Mouse (Mus musculus): ENCODE measurements around the gene Misp. TPM values are rescaled to one million over a fixed set of nuclear protein-coding genes. Genes with fewer than 3 reads are reported as not detected.
A peak's percentile ranks its signal among the peaks of the same experiment; 100 is the strongest.

Misp gene
- polyA plus RNA-seq, 1 experiment from 2014 or later: 0.41 TPM

GRCm38 (mm10) chr10:79840644-79841551 lies 20.1 kb downstream of the Misp start:
- peak; percentile 81 for ATAC-seq (ENCODE audit: low FRiP score)
- Histone ChIP-seq H3K36me3 (ENCODE audit: control insufficient read depth, insufficient read depth, low read length) (no peaks in the 10 kb centered on the region), H3K27ac (ENCODE audit: low read depth, low read length) (peak overlapping the region; percentile 65), H3K4me1 (ENCODE audit: control insufficient read depth, insufficient read depth, low read length) (peaks cover 8% of the 10 kb centered on the region; the same call in 1 of the 2 replicates), H3K9ac (ENCODE audit: low read length) (peak overlapping the region; percentile 70), H3K9me3 (ENCODE audit: control insufficient read depth, low read length) (no peaks in the 10 kb centered on the region), H3K4me2 (peak overlapping the region; percentile 65), H3K27me3 (ENCODE audit: control insufficient read depth, insufficient read depth, low read length) (no peaks in the 10 kb centered on the region), H3K4me3 (ENCODE audit: low read depth, low read length) (peak overlapping the region; percentile 28)
- peak; percentile 95 for DNase-seq (ENCODE audit: low spot score, missing footprints)
- WGBS: 1% methylated on average over 24 of the region's 24 CpGs

GRCm38 (mm10) chr10:79842322-79842721 lies 21.5 kb downstream of the Misp start:
- H3K4me2 ChIP-seq: no peak overlapping the region
- ATAC-seq (ENCODE audit: low FRiP score) (no peak), DNase-seq (ENCODE audit: low spot score, missing footprints) (no peak)
- H3K27me3 ChIP-seq (ENCODE audit: control insufficient read depth, insufficient read depth, low read length): no peaks in the 10 kb centered on the region
- WGBS: 83% methylated on average over 3 of the region's 3 CpGs
- H3K4me3 ChIP-seq (ENCODE audit: low read depth, low read length): no peak overlapping the region
- H3K36me3 ChIP-seq (ENCODE audit: control insufficient read depth, insufficient read depth, low read length): no peaks in the 10 kb centered on the region
- H3K27ac ChIP-seq (ENCODE audit: low read depth, low read length): no peak overlapping the region
- no peak overlapping the region for H3K9ac ChIP-seq (ENCODE audit: low read length)
- peaks cover 8% of the 10 kb centered on the region; the same call in 1 of the 2 replicates for H3K4me1 ChIP-seq (ENCODE audit: control insufficient read depth, insufficient read depth, low read length)
- H3K9me3 ChIP-seq (ENCODE audit: control insufficient read depth, low read length): no peaks in the 10 kb centered on the region

- H3K9me3 ChIP-seq (ENCODE audit: control insufficient read depth, low read length): no peaks in the 10 kb centered on the region
- no peak overlapping the region for H3K4me2 ChIP-seq
- no peak for ATAC-seq (ENCODE audit: low FRiP score)
- no peaks in the 10 kb centered on the region for H3K36me3 ChIP-seq (ENCODE audit: control insufficient read depth, insufficient read depth, low read length)
- H3K9ac ChIP-seq (ENCODE audit: low read length): no peak overlapping the region
- DNase-seq (ENCODE audit: low spot score, missing footprints): no peak
- no peak overlapping the region for H3K27ac ChIP-seq (ENCODE audit: low read depth, low read length)
- no peaks in the 10 kb centered on the region for H3K27me3 ChIP-seq (ENCODE audit: control insufficient read depth, insufficient read depth, low read length)
- WGBS: 90% methylated on average over 6 of the region's 6 CpGs
- no peak overlapping the region for H3K4me3 ChIP-seq (ENCODE audit: low read depth, low read length)
- peaks cover 8% of the 10 kb centered on the region; the same call in 1 of the 2 replicates for H3K4me1 ChIP-seq (ENCODE audit: control insufficient read depth, insufficient read depth, low read length)
Observed at GRCm38 (mm10) chr10:79843476-79843875, 22.7 kb downstream of the Misp start.

- Histone ChIP-seq H3K4me2 (no peak overlapping the region), H3K4me1 (ENCODE audit: control insufficient read depth, insufficient read depth, low read length) (peaks cover 3% of the 10 kb centered on the region), H3K36me3 (ENCODE audit: control insufficient read depth, insufficient read depth, low read length) (no peaks in the 10 kb centered on the region), H3K27ac (ENCODE audit: low read depth, low read length) (no peak overlapping the region), H3K27me3 (ENCODE audit: control insufficient read depth, insufficient read depth, low read length) (no peaks in the 10 kb centered on the region), H3K9ac (ENCODE audit: low read length) (no peak overlapping the region), H3K4me3 (ENCODE audit: low read depth, low read length) (no peak overlapping the region), H3K9me3 (ENCODE audit: control insufficient read depth, low read length) (no peaks in the 10 kb centered on the region)
- 67% methylated on average over 5 of the region's 5 CpGs for WGBS
- no peak for DNase-seq (ENCODE audit: low spot score, missing footprints)
- ATAC-seq (ENCODE audit: low FRiP score): no peak
Observed at GRCm38 (mm10) chr10:79846553-79846952, 25.8 kb downstream of the Misp start.

GRCm38 (mm10) chr10:79849941-79850628 lies 29.3 kb downstream of the Misp start:
- no peak overlapping the region for H3K4me2 ChIP-seq
- H3K27ac ChIP-seq (ENCODE audit: low read depth, low read length): no peak overlapping the region

GRCm38 (mm10) chr10:79851653-79852052 lies 30.9 kb downstream of the Misp start:
- Histone ChIP-seq H3K4me3 (ENCODE audit: low read depth, low read length) (no peak overlapping the region), H3K4me2 (0 out of 2 replicates have a peak overlapping the region, but pooled peaks have one; percentile 6), H3K9ac (ENCODE audit: low read length) (peak overlapping the region; percentile 84), H3K27me3 (ENCODE audit: control insufficient read depth, insufficient read depth, low read length) (no peaks in the 10 kb centered on the region), H3K36me3 (ENCODE audit: control insufficient read depth, insufficient read depth, low read length) (peaks cover 2% of the 10 kb centered on the region), H3K27ac (ENCODE audit: low read depth, low read length) (peak overlapping the region; percentile 100; the same call in 1 of the 2 replicates), H3K9me3 (ENCODE audit: control insufficient read depth, low read length) (no peaks in the 10 kb centered on the region), H3K4me1 (ENCODE audit: control insufficient read depth, insufficient read depth, low read length) (peaks cover 30% of the 10 kb centered on the region)
- ATAC-seq (ENCODE audit: low FRiP score) (no peak), DNase-seq (ENCODE audit: low spot score, missing footprints) (no peak)
- WGBS: 83% methylated on average over 3 of the region's 3 CpGs

More at GRCm38 (mm10) chr10:79849941-79850628, 29.3 kb downstream of the Misp start:
- Histone ChIP-seq H3K9me3 (ENCODE audit: control insufficient read depth, low read length) (no peaks in the 10 kb centered on the region), H3K36me3 (ENCODE audit: control insufficient read depth, insufficient read depth, low read length) (no peaks in the 10 kb centered on the region), H3K9ac (ENCODE audit: low read length) (no peak overlapping the region), H3K4me3 (ENCODE audit: low read depth, low read length) (no peak overlapping the region), H3K4me1 (ENCODE audit: control insufficient read depth, insufficient read depth, low read length) (peaks cover 20% of the 10 kb centered on the region), H3K27me3 (ENCODE audit: control insufficient read depth, insufficient read depth, low read length) (no peaks in the 10 kb centered on the region)
- no peak for DNase-seq (ENCODE audit: low spot score, missing footprints)
- 85% methylated on average over 8 of the region's 8 CpGs for WGBS
- ATAC-seq (ENCODE audit: low FRiP score): no peak

- peak overlapping the region; percentile 84 for H3K9ac ChIP-seq (ENCODE audit: low read length)
- DNase-seq (ENCODE audit: low spot score, missing footprints): no peak
- peaks cover 36% of the 10 kb centered on the region for H3K4me1 ChIP-seq (ENCODE audit: control insufficient read depth, insufficient read depth, low read length)
Observed at GRCm38 (mm10) chr10:79852107-79852789, 31.5 kb downstream of the Misp start.

GRCm38 (mm10) chr10:79852827-79853226 lies 32.0 kb downstream of the Misp start:
- H3K27ac ChIP-seq (ENCODE audit: low read depth, low read length): peak overlapping the region; percentile 100
- H3K36me3 ChIP-seq (ENCODE audit: control insufficient read depth, insufficient read depth, low read length): peaks cover 13% of the 10 kb centered on the region
- no peaks in the 10 kb centered on the region for H3K27me3 ChIP-seq (ENCODE audit: control insufficient read depth, insufficient read depth, low read length)
- H3K9ac ChIP-seq (ENCODE audit: low read length): peak overlapping the region; percentile 84
- H3K4me1 ChIP-seq (ENCODE audit: control insufficient read depth, insufficient read depth, low read length): peaks cover 42% of the 10 kb centered on the region
- peak overlapping the region; percentile 100 for H3K4me3 ChIP-seq (ENCODE audit: low read depth, low read length)
- H3K9me3 ChIP-seq (ENCODE audit: control insufficient read depth, low read length): no peaks in the 10 kb centered on the region
- DNase-seq (ENCODE audit: low spot score, missing footprints) (peak; percentile 91), ATAC-seq (ENCODE audit: low FRiP score) (no peak)
- 22% methylated on average over 8 of the region's 8 CpGs for WGBS
- H3K4me2 ChIP-seq: peak overlapping the region; percentile 79

More at GRCm38 (mm10) chr10:79852107-79852789, 31.5 kb downstream of the Misp start:
- Histone ChIP-seq H3K4me3 (ENCODE audit: low read depth, low read length) (peak overlapping the region; percentile 100), H3K4me2 (peak overlapping the region; percentile 79), H3K27me3 (ENCODE audit: control insufficient read depth, insufficient read depth, low read length) (no peaks in the 10 kb centered on the region), H3K9me3 (ENCODE audit: control insufficient read depth, low read length) (no peaks in the 10 kb centered on the region), H3K27ac (ENCODE audit: low read depth, low read length) (peak overlapping the region; percentile 100), H3K36me3 (ENCODE audit: control insufficient read depth, insufficient read depth, low read length) (peaks cover 7% of the 10 kb centered on the region)
- ATAC-seq (ENCODE audit: low FRiP score): no peak
- WGBS: 69% methylated on average over 9 of the region's 9 CpGs

Measured in midbrain, embryonic 11.5 days (tissue).